Mouse (Mus musculus) stomach, postnatal 0 days (tissue): ENCODE data around the gene Sema3c. TPM values are rescaled to one million over a fixed set of nuclear protein-coding genes. Genes with fewer than 3 reads are reported as not detected.

Experiments
- ATAC-seq: fragments of 200-750 bp; cut with Nextera tagmentation; 2 replicates; pipeline ENCODE4 v1.8.0; 2017; ENCODE audit not compliant: low FRiP score, low TSS enrichment
- DNase-seq: peaks from one replicate; pipeline ENCODE4 v3.0.0-alpha.2; 2016; ENCODE audit warnings: low spot score
- H3K27ac ChIP-seq: fragments of 300-500 bp; sonication (generic); replicated peaks from 2 replicates; pipeline ENCODE4 v1.5.1; 2014; ENCODE audit warnings: mild to moderate bottlenecking, control low read depth
- H3K27me3 ChIP-seq: fragments of 300-500 bp; sonication (generic); 2 replicates; pipeline ENCODE4 v1.6.1; 2014; ENCODE audit warnings: low read length; ENCODE audit not compliant: control insufficient read depth, insufficient read depth
- H3K36me3 ChIP-seq: fragments of 300-500 bp; sonication (generic); 2 replicates; pipeline ENCODE4 v1.6.1; 2014; ENCODE audit warnings: low read length, mixed read lengths; ENCODE audit not compliant: control insufficient read depth, insufficient read depth
- H3K4me1 ChIP-seq: fragments of 300-500 bp; sonication (generic); replicated peaks from 2 replicates; pipeline ENCODE4 v1.6.1; 2014; ENCODE audit warnings: antibody characterized with exemption; ENCODE audit not compliant: control insufficient read depth, insufficient read depth
- H3K4me2 ChIP-seq: fragments of 300-500 bp; sonication (generic); replicated peaks from 2 replicates; pipeline ENCODE4 v1.6.1; 2014; ENCODE audit warnings: low read depth, mild to moderate bottlenecking, control low read depth, moderate library complexity
- H3K4me3 ChIP-seq: fragments of 300-500 bp; sonication (generic); 2 replicates; pipeline ENCODE4 v1.5.1; 2014; ENCODE audit warnings: low read depth, low read length, control low read depth
- H3K9ac ChIP-seq: fragments of 300-500 bp; sonication (generic); 2 replicates; pipeline ENCODE4 v1.6.1; 2014; ENCODE audit warnings: mild to moderate bottlenecking, low read length, control low read depth, mixed read lengths
- H3K9me3 ChIP-seq: fragments of 300-500 bp; sonication (generic); 2 replicates; pipeline ENCODE4 v1.6.1; 2016; ENCODE audit warnings: low read length; ENCODE audit not compliant: control insufficient read depth
- CTCF ChIP-seq: IDR thresholded peaks from 2 replicates; pipeline ENCODE4 v1.5.1; 2016; ENCODE audit warnings: antibody characterized with exemption, low read depth, mild to moderate bottlenecking, moderate library complexity
- EP300 ChIP-seq: optimal IDR thresholded peaks from 2 replicates; pipeline ENCODE3; 2016; ENCODE audit warnings: antibody characterized with exemption
- WGBS: fragments of 180-500 bp; shearing (Covaris S2); extraction: QIAGEN DNeasy Blood & Tissue Kit; methylation state at CpG from one replicate; pipeline ENCODE4 v1.1.7; 2014; 5-methylcytosine and 5-hydroxymethylcytosine counted together
- polyA plus RNA-seq: library from polyadenylated mRNA; unstranded; fragments of >200 nt; fragmentation: Nextera tagmentation; extraction: Ambion mirVana; gene quantifications from 2 replicates; pipeline ENCODE4 v1.2.1, GENCODE M21; 2015

The Sema3c gene
- polyA plus RNA-seq, 1 experiment from 2014 or later, result 30.3 TPM

GRCm38 (mm10) chr5:17728047-17728446, 154.0 kb downstream of the Sema3c start:
- TF ChIP-seq EP300 (no peak), CTCF (no peak)
- Histone ChIP-seq H3K36me3 (no peaks in the 10 kb centered on the region), H3K4me3 (no peak overlapping the region), H3K27me3 (no peaks in the 10 kb centered on the region), H3K4me1 (no peaks in the 10 kb centered on the region), H3K9ac (no peak overlapping the region), H3K27ac (no peak overlapping the region), H3K9me3 (no peaks in the 10 kb centered on the region), H3K4me2 (no peak overlapping the region)
- DNase-seq, result no peak
- 65% methylated on average over 5 of the region's 5 CpGs for WGBS
- no peak for ATAC-seq

GRCm38 (mm10) chr5:17739805-17740204, 165.7 kb downstream of the Sema3c start:
- 29% methylated on average over 3 of the region's 3 CpGs for WGBS
- Histone ChIP-seq H3K27me3 (no peaks in the 10 kb centered on the region), H3K36me3 (no peaks in the 10 kb centered on the region), H3K4me2 (no peak overlapping the region), H3K4me1 (no peaks in the 10 kb centered on the region), H3K9ac (no peak overlapping the region), H3K27ac (no peak overlapping the region), H3K9me3 (no peaks in the 10 kb centered on the region), H3K4me3 (no peak overlapping the region)
- TF ChIP-seq CTCF, result no peak
- no peak for TF ChIP-seq EP300
- ATAC-seq (no peak), DNase-seq (no peak)

- no peak overlapping the region for H3K27ac ChIP-seq
- H3K4me3 ChIP-seq, result no peak overlapping the region
- H3K9me3 ChIP-seq, result no peaks in the 10 kb centered on the region
- no peak for TF ChIP-seq CTCF
- TF ChIP-seq EP300, result no peak
- H3K36me3 ChIP-seq, result no peaks in the 10 kb centered on the region
- ATAC-seq (no peak), DNase-seq (no peak)
- no peaks in the 10 kb centered on the region for H3K27me3 ChIP-seq
- no peaks in the 10 kb centered on the region for H3K4me1 ChIP-seq
- H3K4me2 ChIP-seq, result no peak overlapping the region
- no peak overlapping the region for H3K9ac ChIP-seq
These were observed 172.4 kb downstream of the Sema3c start for GRCm38 (mm10) chr5:17746520-17746919.

- 22% methylated on average over 5 of the region's 5 CpGs for WGBS
- ATAC-seq (no peak), DNase-seq (no peak)
- no peaks in the 10 kb centered on the region for H3K4me1 ChIP-seq
- H3K4me3 ChIP-seq, result no peak overlapping the region
- H3K9ac ChIP-seq, result no peak overlapping the region
- H3K4me2 ChIP-seq, result no peak overlapping the region
- no peak for TF ChIP-seq EP300
- TF ChIP-seq CTCF, result no peak
- H3K36me3 ChIP-seq, result no peaks in the 10 kb centered on the region
- H3K9me3 ChIP-seq, result no peaks in the 10 kb centered on the region
- no peaks in the 10 kb centered on the region for H3K27me3 ChIP-seq
- H3K27ac ChIP-seq, result no peak overlapping the region
These were observed 173.1 kb downstream of the Sema3c start for GRCm38 (mm10) chr5:17747143-17747542.

- Histone ChIP-seq H3K4me1 (no peaks in the 10 kb centered on the region), H3K27ac (no peak overlapping the region), H3K9ac (no peak overlapping the region), H3K36me3 (no peaks in the 10 kb centered on the region), H3K27me3 (no peaks in the 10 kb centered on the region), H3K4me2 (no peak overlapping the region), H3K4me3 (no peak overlapping the region), H3K9me3 (no peaks in the 10 kb centered on the region)
- WGBS, result 79% methylated on average over 3 of the region's 3 CpGs
- no peak for TF ChIP-seq CTCF
- no peak for TF ChIP-seq EP300
- no peak for ATAC-seq
- DNase-seq, result no peak
These were observed 174.2 kb downstream of the Sema3c start for GRCm38 (mm10) chr5:17748293-17748692.

GRCm38 (mm10) chr5:17753471-17754005, 179.5 kb downstream of the Sema3c start:
- H3K4me2 ChIP-seq, result no peak overlapping the region
- DNase-seq (no peak), ATAC-seq (no peak)
- H3K4me1 ChIP-seq, result no peaks in the 10 kb centered on the region
- TF ChIP-seq EP300, result no peak
- TF ChIP-seq CTCF, result no peak
- no peaks in the 10 kb centered on the region for H3K27me3 ChIP-seq
- H3K9ac ChIP-seq, result no peak overlapping the region
- H3K36me3 ChIP-seq, result no peaks in the 10 kb centered on the region
- no peak overlapping the region for H3K27ac ChIP-seq
- no peak overlapping the region for H3K4me3 ChIP-seq
- WGBS, result 51% methylated on average over 7 of the region's 7 CpGs
- no peaks in the 10 kb centered on the region for H3K9me3 ChIP-seq
